ENCODE assay signal across 8 mouse cellular contexts in genomic region chr8:11003253-11003652, GRCm38 (mm10). TPM values are rescaled to one million over a fixed set of nuclear protein-coding genes. Genes with fewer than 3 reads are reported as not detected.
DNase-seq lines count a peak whose midpoint lies in the region; ATAC-seq and TF ChIP-seq lines count a peak whose summit lies in the region.

No protein-coding gene starts in this region.

- H3K9me3 ChIP-seq in kidney, embryonic 14.5 days (ENCODE audit: control insufficient read depth, low read length), result no peaks in the 10 kb centered on the region
- H3K9me3 ChIP-seq in embryonic facial prominence, embryonic 14.5 days (ENCODE audit: control insufficient read depth, low read length), result no peaks in the 10 kb centered on the region
- H3K9me3 ChIP-seq in intestine, postnatal 0 days (ENCODE audit: control insufficient read depth), result no peaks in the 10 kb centered on the region
- H3K9me3 ChIP-seq in neural tube, embryonic 12.5 days, result no peaks in the 10 kb centered on the region

- peak overlapping the region; percentile 96 for H3K4me2 ChIP-seq in kidney, embryonic 14.5 days (replicated peaks; ENCODE audit: low read depth, low read length)
- peak overlapping the region; percentile 89 for H3K4me2 ChIP-seq in embryonic facial prominence, embryonic 14.5 days (ENCODE audit: low read depth, low read length)
- peak overlapping the region; percentile 96 for H3K4me2 ChIP-seq in intestine, postnatal 0 days (replicated peaks; ENCODE audit: low read depth)
- H3K4me2 ChIP-seq in neural tube, embryonic 12.5 days (replicated peaks), result peak overlapping the region; percentile 81

- 38% methylated on average over 6 of the region's 6 CpGs for WGBS in kidney, embryonic 14.5 days
- WGBS in embryonic facial prominence, embryonic 14.5 days, result 30% methylated on average over 6 of the region's 6 CpGs
- 28% methylated on average over 6 of the region's 6 CpGs for WGBS in intestine, postnatal 0 days
- 33% methylated on average over 6 of the region's 6 CpGs for WGBS in neural tube, embryonic 12.5 days

- peaks cover 66% of the 10 kb centered on the region for H3K4me1 ChIP-seq in kidney, embryonic 14.5 days (ENCODE audit: control insufficient read depth, insufficient read depth, low read length)
- H3K4me1 ChIP-seq in embryonic facial prominence, embryonic 14.5 days (ENCODE audit: control insufficient read depth, insufficient read depth, low read length), result peaks cover 72% of the 10 kb centered on the region
- peaks cover 17% of the 10 kb centered on the region; the same call in 1 of the 2 replicates for H3K4me1 ChIP-seq in intestine, postnatal 0 days (replicated peaks; ENCODE audit: control insufficient read depth, insufficient read depth, low read length)
- H3K4me1 ChIP-seq in neural tube, embryonic 12.5 days, result peaks cover 74% of the 10 kb centered on the region

- TF ChIP-seq CTCF in intestine, postnatal 0 days (IDR thresholded peaks at IDR 0.05; ENCODE audit: low read depth), result no peak

- H3K9ac ChIP-seq in kidney, embryonic 14.5 days (ENCODE audit: low read depth, low read length), result peak overlapping the region; percentile 78
- H3K9ac ChIP-seq in embryonic facial prominence, embryonic 14.5 days (ENCODE audit: low read depth, low read length), result peak overlapping the region; percentile 94
- peak overlapping the region; percentile 47 for H3K9ac ChIP-seq in intestine, postnatal 0 days (ENCODE audit: low read depth, low read length)
- H3K9ac ChIP-seq in neural tube, embryonic 12.5 days, result peak overlapping the region; percentile 54

- no peak overlapping the region for H3K27ac ChIP-seq in kidney, embryonic 14.5 days (ENCODE audit: low read depth, low read length)
- H3K27ac ChIP-seq in embryonic facial prominence, embryonic 14.5 days (replicated peaks; ENCODE audit: low read depth, low read length), result 0 out of 2 replicates have a peak overlapping the region, but pooled peaks have one; percentile 23
- H3K27ac ChIP-seq in intestine, postnatal 0 days (ENCODE audit: low read depth, low read length), result peak overlapping the region; percentile 11; the same call in 1 of the 2 replicates
- H3K27ac ChIP-seq in neural tube, embryonic 12.5 days, result no peak overlapping the region

- no peak for ATAC-seq in kidney, embryonic 14.5 days (ENCODE audit: low FRiP score, low TSS enrichment)
- no peak for ATAC-seq in embryonic facial prominence, embryonic 14.5 days (ENCODE audit: low read depth)
- ATAC-seq in intestine, postnatal 0 days, result no peak
- no peak for ATAC-seq in neural tube, embryonic 12.5 days (ENCODE audit: low FRiP score, low read depth)

- no peak for DNase-seq in kidney, postnatal 14 days
- DNase-seq in embryonic facial prominence, embryonic 14.5 days (ENCODE audit: low spot score), result no peak
- DNase-seq in gastrocnemius, postnatal 14 days, result no peak
- DNase-seq in kidney, adult 18-20 months, result no peak
- DNase-seq in urinary bladder, adult 2 months (ENCODE audit: low spot score), result no peak

- peaks cover 11% of the 10 kb centered on the region; the same call in 1 of the 2 replicates for H3K36me3 ChIP-seq in kidney, embryonic 14.5 days (ENCODE audit: control insufficient read depth, insufficient read depth, low read length)
- peaks cover 20% of the 10 kb centered on the region; the same call in 1 of the 2 replicates for H3K36me3 ChIP-seq in embryonic facial prominence, embryonic 14.5 days (ENCODE audit: control insufficient read depth, insufficient read depth, low read length)
- peaks cover 30% of the 10 kb centered on the region for H3K36me3 ChIP-seq in intestine, postnatal 0 days (ENCODE audit: control insufficient read depth, insufficient read depth)
- H3K36me3 ChIP-seq in neural tube, embryonic 12.5 days, result peaks cover 5% of the 10 kb centered on the region

- no peaks in the 10 kb centered on the region for H3K27me3 ChIP-seq in kidney, embryonic 14.5 days (ENCODE audit: control insufficient read depth, insufficient read depth, low read length)
- H3K27me3 ChIP-seq in embryonic facial prominence, embryonic 14.5 days (replicated peaks; ENCODE audit: control insufficient read depth, insufficient read depth, low read length), result no peaks in the 10 kb centered on the region; the same call in 1 of the 2 replicates
- H3K27me3 ChIP-seq in intestine, postnatal 0 days (replicated peaks; ENCODE audit: control insufficient read depth, insufficient read depth, low read length), result no peaks in the 10 kb centered on the region
- no peaks in the 10 kb centered on the region for H3K27me3 ChIP-seq in neural tube, embryonic 12.5 days (replicated peaks)

- H3K4me3 ChIP-seq in kidney, embryonic 14.5 days (ENCODE audit: low read length), result peak overlapping the region; percentile 63
- peak overlapping the region; percentile 88 for H3K4me3 ChIP-seq in embryonic facial prominence, embryonic 14.5 days (ENCODE audit: low read depth, low read length)
- H3K4me3 ChIP-seq in intestine, postnatal 0 days (ENCODE audit: low read depth, low read length), result peak overlapping the region; percentile 89
- H3K4me3 ChIP-seq in neural tube, embryonic 12.5 days, result peak overlapping the region; percentile 88

- intact Hi-C loops in gastrocnemius, postnatal 14 days (cut with DNase I; ENCODE audit: low total_unique reads), result loop anchor here (10.0 kb wide), 2 partner anchors 168 to 172 kb away; no protein-coding TSS in a partner anchor

RNA-seq across cellular contexts. Expression of gene Irs2, which starts 5.0 kb away (rescaled TPM):
- polyA plus RNA-seq in kidney, embryonic 14.5 days (2014; fragmentation: Nextera tagmentation; extraction: Ambion mirVana), result 6.6 and 7.3 TPM in 2 replicates
- polyA plus RNA-seq in embryonic facial prominence, embryonic 14.5 days (2014; fragmentation: Nextera tagmentation; extraction: Ambion mirVana), result 5.4 and 5.9 TPM in 2 replicates
- 6.0 and 7.7 TPM in 2 replicates for polyA plus RNA-seq in intestine, postnatal 0 days (2015; fragmentation: Nextera tagmentation; extraction: Ambion mirVana)
- 8.3 and 9.5 TPM in 2 replicates for polyA plus RNA-seq in neural tube, embryonic 12.5 days (2016; fragmentation: Nextera tagmentation; extraction: Ambion mirVana)
- total RNA-seq in gastrocnemius, postnatal 14 days (2021), result 10 to 100 TPM in 1 of 2 experiments, 1 to 10 TPM in 1; 7.9 to 12.3 TPM
- polyA plus RNA-seq in urinary bladder, adult 2 months (2012; rRNA removed), result 8.5 and 13.4 TPM in 2 replicates

Comparison
In these comparisons a context has a peak if more than half of its experiments do, and no peak if none do; other contexts are left out.
1. H3K27ac ChIP-seq: peak in embryonic facial prominence, embryonic 14.5 days (single experiment) and intestine, postnatal 0 days (single experiment); none in kidney, embryonic 14.5 days (single experiment) and neural tube, embryonic 12.5 days (single experiment).
2. Peak in every context shown above with its lines, with median percentiles within 50 percentile points of each other: H3K4me2 ChIP-seq, H3K4me3 ChIP-seq and H3K9ac ChIP-seq.